Mouse (Mus musculus) cerebellum, postnatal 4 days (tissue): Measurements from ENCODE around the gene Unk.
"Not testable (repeated sequence)": the region's sequence is repeated elsewhere in the genome, so short reads cannot be mapped to it uniquely, and the experiment has no call there.

Experiments
- DNase-seq, 2 experiments: peaks; one replicate each; pipeline ENCODE4 v3.0.0; 2022; ENCODE audit warnings: low spot score in 2 of 2, mixed read lengths in 1 of 2

Gene Unk

GRCm38 (mm10) chr11:116088741-116089394 lies 58.7 kb downstream of the Unk start:
- no peak for DNase-seq

DNA sequence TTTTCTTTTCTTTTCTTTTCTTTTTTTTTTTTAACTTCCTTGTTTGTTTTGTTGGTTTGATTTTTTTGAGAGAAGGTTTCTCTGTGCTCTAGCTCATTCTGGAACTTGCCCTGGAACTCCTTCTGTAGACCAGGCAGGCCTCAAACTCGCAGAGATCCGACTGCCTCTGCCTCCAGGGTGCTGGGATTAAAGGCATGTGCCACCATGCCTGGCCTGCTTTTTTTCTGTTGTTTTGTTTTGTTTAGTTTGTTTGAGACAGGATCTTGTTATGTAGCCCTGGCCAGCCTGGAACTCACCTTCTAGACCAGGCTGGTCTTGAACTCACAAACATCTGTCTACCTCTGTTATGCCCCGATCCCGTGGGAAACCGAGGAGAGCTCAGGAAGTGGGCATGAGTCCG lies 59.4 kb downstream of the Unk start:
- no peak for DNase-seq

- DNase-seq, result no peak
Measured at GRCm38 (mm10) chr11:116091591-116091990, 61.5 kb downstream of the Unk start.

DNA sequence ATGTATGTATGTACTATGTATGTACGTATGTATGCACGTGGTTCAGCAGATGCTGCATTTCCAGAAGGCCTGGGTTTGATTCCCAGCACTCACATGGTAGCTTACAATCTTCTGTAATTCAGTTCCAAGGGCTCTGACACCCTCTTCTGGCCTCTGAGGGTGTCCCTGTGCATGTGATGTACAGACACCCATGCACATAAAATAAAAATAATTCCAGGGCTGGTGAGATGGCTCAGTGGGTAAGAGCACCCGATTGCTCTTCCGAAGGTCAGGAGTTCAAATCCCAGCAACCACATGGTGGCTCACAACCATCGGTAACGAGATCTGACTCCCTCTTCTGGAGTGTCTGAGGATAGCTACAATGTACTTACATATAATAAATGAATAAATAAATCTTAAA lies 62.8 kb downstream of the Unk start:
- DNase-seq, result not testable (repeated sequence)

GRCm38 (mm10) chr11:116093771-116094565 lies 63.8 kb downstream of the Unk start:
- no peak for DNase-seq

- no peak for DNase-seq
Measured at GRCm38 (mm10) chr11:116095573-116095972, 65.5 kb downstream of the Unk start.

- DNase-seq, result no peak
Measured at GRCm38 (mm10) chr11:116096213-116097108, 66.3 kb downstream of the Unk start.

DNA sequence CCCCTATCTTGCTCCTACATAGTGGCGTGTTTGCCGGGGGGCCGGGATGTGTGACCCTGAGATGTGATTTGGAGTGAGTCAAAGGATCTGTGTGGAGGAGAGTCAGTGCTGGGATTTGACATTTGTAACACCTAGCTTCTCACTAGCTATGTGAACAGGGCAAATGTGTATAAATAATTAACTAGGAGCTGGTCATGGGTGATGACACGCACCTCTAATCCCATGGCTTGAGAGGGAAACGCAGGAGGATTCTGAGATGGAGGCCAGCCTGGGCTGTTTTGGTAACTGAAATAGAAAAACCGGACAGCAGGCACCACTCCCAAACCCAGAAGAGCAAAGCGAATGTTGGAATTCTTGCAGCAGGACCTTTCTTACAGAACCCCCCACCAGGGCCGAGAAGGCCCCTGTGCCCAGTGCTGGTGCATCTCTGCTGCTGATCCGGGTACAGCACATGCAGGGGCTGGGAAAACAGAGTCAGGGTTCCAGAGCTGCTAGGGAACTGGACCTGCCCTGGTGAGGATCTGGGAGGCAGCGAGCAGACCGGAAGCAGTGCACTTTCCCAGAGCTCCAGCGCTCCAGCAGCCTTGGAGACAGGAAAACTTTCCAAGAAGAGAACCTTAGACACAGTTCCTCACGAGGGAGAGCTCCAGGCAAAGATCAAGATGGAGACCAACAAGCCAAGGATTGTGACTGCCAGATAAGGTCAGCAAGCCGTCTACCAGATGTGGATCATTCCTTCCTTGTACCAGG lies 68.8 kb downstream of the Unk start:
- DNase-seq, result no peak

DNA sequence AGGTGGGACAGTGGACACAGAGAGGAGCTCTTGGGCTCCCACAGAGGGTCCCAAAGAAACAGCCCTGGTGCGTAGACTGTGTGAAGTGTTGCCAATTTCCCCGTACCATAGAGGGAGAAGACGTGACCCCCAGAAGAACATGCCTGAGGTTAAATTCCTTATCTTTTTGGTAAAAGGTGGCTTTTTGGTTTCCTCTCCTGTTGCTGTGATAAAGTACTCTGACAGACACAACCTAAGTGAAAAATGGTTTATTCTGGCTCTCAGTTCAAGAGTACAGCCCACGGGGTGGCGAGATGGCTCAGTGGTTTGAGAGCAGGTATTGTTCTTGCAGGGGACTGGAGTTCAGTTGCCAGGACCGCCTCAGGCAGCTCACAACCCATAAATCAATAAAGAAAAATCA lies 69.3 kb downstream of the Unk start:
- DNase-seq, result no peak

DNA sequence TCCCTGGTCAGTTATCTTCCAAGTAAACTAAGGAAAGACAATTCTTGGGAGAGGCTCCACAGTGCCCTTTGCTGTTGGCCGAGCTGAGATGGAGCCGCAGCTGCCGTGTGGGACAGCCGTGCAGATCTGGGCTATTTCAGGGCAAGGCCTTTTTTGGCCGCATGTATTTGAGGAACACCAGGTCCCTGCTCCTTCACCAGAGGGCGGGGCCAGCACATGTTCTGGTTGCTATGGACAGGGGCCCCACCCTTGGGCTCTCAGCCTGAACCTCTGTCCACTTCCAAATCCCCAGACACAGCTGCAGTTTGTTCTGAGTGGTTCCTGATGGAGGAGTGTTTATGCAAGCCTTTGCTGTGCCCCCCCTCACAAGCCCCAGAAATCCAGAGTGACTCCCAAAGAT lies 70.3 kb downstream of the Unk start:
- no peak for DNase-seq

- no peak for DNase-seq
Measured at GRCm38 (mm10) chr11:116100839-116101238, 70.7 kb downstream of the Unk start.

GRCm38 (mm10) chr11:116101931-116102381 lies 71.8 kb downstream of the Unk start:
- DNase-seq, result no peak

DNA sequence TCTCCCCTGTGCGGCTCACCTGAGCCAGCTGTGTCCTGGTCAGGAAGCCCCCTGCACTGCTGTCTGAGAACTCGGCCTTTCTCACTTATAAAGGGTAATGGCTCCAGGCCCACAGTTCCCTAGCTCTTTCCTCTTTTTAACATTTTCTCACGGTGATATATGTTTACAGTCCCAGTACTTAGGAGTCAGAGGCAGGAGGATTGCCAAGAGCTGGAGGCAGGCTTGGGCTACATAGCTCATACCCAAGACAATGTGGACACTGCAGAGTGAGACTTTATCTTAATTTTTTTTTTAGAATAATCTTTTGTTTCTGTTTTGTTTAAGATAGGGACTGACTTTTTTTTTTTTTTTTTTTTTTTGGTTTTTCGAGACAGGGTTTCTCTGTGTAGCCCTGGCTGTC lies 72.3 kb downstream of the Unk start:
- DNase-seq, result no peak

DNA sequence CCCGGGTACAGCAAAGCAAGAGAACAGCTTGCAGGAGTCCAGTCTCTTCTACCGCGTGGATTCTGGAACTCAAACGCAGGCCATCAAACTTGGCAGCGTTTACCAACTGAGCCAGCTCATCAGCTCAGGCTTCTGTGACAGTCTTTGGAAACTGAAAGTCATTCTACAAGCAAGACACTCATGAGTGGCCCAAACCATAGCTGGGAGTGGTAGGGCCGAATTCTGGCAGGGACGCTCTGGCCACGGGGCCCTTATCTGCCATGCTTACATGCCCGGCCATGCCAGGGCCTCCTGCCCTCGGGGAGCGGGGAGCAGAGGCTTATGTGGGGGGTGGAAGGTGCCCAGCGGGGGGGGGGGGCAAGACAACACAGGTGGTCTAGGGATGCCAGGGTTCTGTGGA lies 73.5 kb downstream of the Unk start:
- DNase-seq, result no peak

GRCm38 (mm10) chr11:116104006-116104646 lies 74.0 kb downstream of the Unk start:
- no peak for DNase-seq

- DNase-seq, result no peak
Measured at GRCm38 (mm10) chr11:116105065-116105464, 74.9 kb downstream of the Unk start.

DNA sequence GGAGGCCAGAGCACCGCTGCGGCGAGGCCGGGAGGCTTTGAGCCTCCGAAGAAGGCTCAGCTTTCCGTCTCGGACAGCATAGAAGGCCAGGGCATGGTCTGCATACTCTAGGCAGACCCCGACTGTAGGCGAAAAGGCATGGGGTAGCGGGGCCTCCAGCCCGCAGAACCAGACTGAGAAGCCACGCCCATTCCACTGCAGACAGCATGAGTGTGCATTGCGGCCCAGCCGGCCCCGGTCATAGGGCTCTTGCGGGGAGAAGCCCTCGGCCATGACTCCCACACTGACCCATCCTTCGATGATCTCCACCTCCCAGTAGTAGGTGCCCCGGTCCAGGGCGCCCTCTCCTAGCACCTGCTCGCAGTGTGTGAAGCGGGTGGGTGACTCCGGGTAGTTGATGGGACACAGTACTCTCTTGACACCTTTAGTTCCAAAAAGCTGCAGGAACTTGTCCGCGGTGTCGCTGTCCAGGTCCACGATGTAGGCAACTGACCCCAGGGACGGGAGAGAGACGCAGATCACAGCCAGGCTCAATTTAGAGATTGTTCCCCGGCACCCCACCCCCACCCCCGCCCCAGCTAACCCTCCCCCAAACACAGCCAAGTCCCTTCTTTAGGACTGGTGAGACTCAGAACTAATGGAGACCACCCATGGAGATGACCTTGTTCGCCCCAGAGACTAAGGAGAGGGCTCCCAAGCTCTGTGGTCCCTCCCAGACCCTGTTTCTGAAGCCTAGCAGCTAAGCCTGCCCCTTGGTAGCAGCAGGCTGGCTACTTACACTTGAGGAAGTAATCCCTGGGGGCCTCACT lies 76.2 kb downstream of the Unk start:
- DNase-seq, result no peak

GRCm38 (mm10) chr11:116106963-116107776 lies 77.0 kb downstream of the Unk start:
- DNase-seq, result no peak

DNA sequence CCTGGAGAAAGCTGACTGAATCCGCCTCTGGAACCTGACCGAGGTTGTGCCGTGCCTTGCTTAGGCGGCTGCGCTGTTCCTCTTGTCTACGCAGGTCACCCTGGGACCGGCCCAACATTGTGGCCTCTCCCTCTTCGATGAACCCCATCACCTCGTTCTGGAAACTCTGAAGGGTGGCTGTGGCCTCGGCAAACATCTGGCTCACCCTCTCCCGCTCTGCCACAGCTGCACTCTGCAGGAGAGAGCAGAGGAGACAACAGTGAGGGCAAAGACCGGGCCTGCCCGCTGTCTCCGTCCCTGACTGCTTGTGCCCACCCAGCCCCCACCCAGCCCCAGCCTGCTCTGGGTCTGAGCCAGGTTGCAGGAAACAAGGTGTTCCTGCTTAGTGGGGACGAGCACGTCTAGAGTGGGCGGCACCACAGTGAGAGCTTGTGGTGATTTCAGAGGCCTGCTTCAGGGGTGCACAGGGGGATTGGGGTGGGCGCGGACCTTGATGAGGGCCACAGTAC lies 77.7 kb downstream of the Unk start:
- no peak for DNase-seq
